Mouse (Mus musculus): ENCODE data around the gene Xaf1. TPM values are rescaled to one million over a fixed set of nuclear protein-coding genes. Genes with fewer than 3 reads are reported as not detected.
A peak's percentile ranks its signal among the peaks of the same experiment; 100 is the strongest.

Gene Xaf1
- total and polyA plus RNA-seq, 2 experiments from 2014 or later, result 4.5 to 5.5 TPM

GRCm38 (mm10) chr11:72308982-72309381 is 7.6 kb downstream of the Xaf1 start:
- WGBS, result 77% methylated on average over 2 of the region's 2 CpGs
- no peak for TF ChIP-seq CTCF (IDR thresholded peaks at IDR 0.05; ENCODE audit: low read depth)
- H3K36me3 ChIP-seq (ENCODE audit: insufficient read depth, low read length), result no peaks in the 10 kb centered on the region

GRCm38 (mm10) chr11:72310491-72310890 is 9.1 kb downstream of the Xaf1 start:
- ATAC-seq (no peak), DNase-seq (ENCODE audit: low spot score) (no peak)
- Histone ChIP-seq H3K9me3 (ENCODE audit: low read length) (no peaks in the 10 kb centered on the region), H3K27me3 (ENCODE audit: insufficient read depth, low read length) (0 out of 2 replicates have a peak, but pooled peaks cover 9% of the 10 kb centered on the region), H3K4me2 (ENCODE audit: low read depth, low read length) (no peak overlapping the region), H3K36me3 (ENCODE audit: insufficient read depth, low read length) (no peaks in the 10 kb centered on the region), H3K4me3 (ENCODE audit: low read length) (no peak overlapping the region), H3K4me1 (ENCODE audit: insufficient read depth, low read length) (no peaks in the 10 kb centered on the region; the same call in 1 of the 2 replicates), H3K9ac (replicated peaks; ENCODE audit: low read length) (no peak overlapping the region), H3K27ac (no peak overlapping the region)
- WGBS, result 87% methylated on average over 4 of the region's 4 CpGs
- no peak for TF ChIP-seq CTCF (IDR thresholded peaks at IDR 0.05; ENCODE audit: low read depth)

More at GRCm38 (mm10) chr11:72308982-72309381, 7.6 kb downstream of the Xaf1 start:
- Histone ChIP-seq H3K27ac (no peak overlapping the region), H3K27me3 (ENCODE audit: insufficient read depth, low read length) (0 out of 2 replicates have a peak, but pooled peaks cover 2% of the 10 kb centered on the region), H3K4me1 (ENCODE audit: insufficient read depth, low read length) (no peaks in the 10 kb centered on the region), H3K4me2 (ENCODE audit: low read depth, low read length) (no peak overlapping the region), H3K4me3 (ENCODE audit: low read length) (no peak overlapping the region), H3K9ac (replicated peaks; ENCODE audit: low read length) (no peak overlapping the region), H3K9me3 (ENCODE audit: low read length) (no peaks in the 10 kb centered on the region)
- no peak for DNase-seq (ENCODE audit: low spot score)
- no peak for ATAC-seq

GRCm38 (mm10) chr11:72311355-72312001 is 10.0 kb downstream of the Xaf1 start:
- ATAC-seq (no peak), DNase-seq (ENCODE audit: low spot score) (no peak)
- 0 out of 2 replicates have a peak, but pooled peaks cover 9% of the 10 kb centered on the region for H3K27me3 ChIP-seq (ENCODE audit: insufficient read depth, low read length)
- no peak for TF ChIP-seq CTCF (IDR thresholded peaks at IDR 0.05; ENCODE audit: low read depth)
- WGBS, result 83% methylated on average over 10 of the region's 10 CpGs
- no peak overlapping the region for H3K27ac ChIP-seq
- H3K4me2 ChIP-seq (ENCODE audit: low read depth, low read length), result no peak overlapping the region
- H3K4me1 ChIP-seq (ENCODE audit: insufficient read depth, low read length), result no peaks in the 10 kb centered on the region; the same call in 1 of the 2 replicates
- no peaks in the 10 kb centered on the region for H3K9me3 ChIP-seq (ENCODE audit: low read length)
- H3K9ac ChIP-seq (replicated peaks; ENCODE audit: low read length), result no peak overlapping the region
- H3K36me3 ChIP-seq (ENCODE audit: insufficient read depth, low read length), result no peaks in the 10 kb centered on the region
- no peak overlapping the region for H3K4me3 ChIP-seq (ENCODE audit: low read length)

GRCm38 (mm10) chr11:72314151-72314895 is 12.9 kb downstream of the Xaf1 start, which contains the start of gene Fbxo39:
TSS of gene Fbxo39 (plus strand) at chr11:72314444.
- no peaks in the 10 kb centered on the region; the same call in 1 of the 2 replicates for H3K4me1 ChIP-seq (ENCODE audit: insufficient read depth, low read length)
- 0 out of 2 replicates have a peak within 1 kb of the TSS, but pooled peaks have one; percentile 21 for H3K9ac ChIP-seq (replicated peaks; ENCODE audit: low read length)
- 0 out of 2 replicates have a peak, but pooled peaks cover 9% of the 10 kb centered on the region for H3K27me3 ChIP-seq (ENCODE audit: insufficient read depth, low read length)
- 13% methylated on average over 42 of the region's 42 CpGs for WGBS
- H3K4me2 ChIP-seq (ENCODE audit: low read depth, low read length), result peak within 1 kb of the TSS; percentile 59
- no peak for TF ChIP-seq CTCF (IDR thresholded peaks at IDR 0.05; ENCODE audit: low read depth)
- H3K36me3 ChIP-seq (ENCODE audit: insufficient read depth, low read length), result no peaks in the 10 kb centered on the region
- DNase-seq (ENCODE audit: low spot score) (peak; percentile 3), ATAC-seq (no peak)
- peak within 1 kb of the TSS; percentile 28 for H3K4me3 ChIP-seq (ENCODE audit: low read length)
- H3K9me3 ChIP-seq (ENCODE audit: low read length), result no peaks in the 10 kb centered on the region
- no peak within 1 kb of the TSS for H3K27ac ChIP-seq

- H3K4me1 ChIP-seq (ENCODE audit: insufficient read depth, low read length), result no peaks in the 10 kb centered on the region; the same call in 1 of the 2 replicates
- DNase-seq (ENCODE audit: low spot score), result no peak
- 0 out of 2 replicates have a peak, but pooled peaks cover 9% of the 10 kb centered on the region for H3K27me3 ChIP-seq (ENCODE audit: insufficient read depth, low read length)
- no peak overlapping the region for H3K9ac ChIP-seq (replicated peaks; ENCODE audit: low read length)
- H3K9me3 ChIP-seq (ENCODE audit: low read length), result no peaks in the 10 kb centered on the region
- H3K4me3 ChIP-seq (ENCODE audit: low read length), result no peak overlapping the region
- WGBS, result 84% methylated on average over 5 of the region's 5 CpGs
- H3K4me2 ChIP-seq (ENCODE audit: low read depth, low read length), result no peak overlapping the region
- no peaks in the 10 kb centered on the region for H3K36me3 ChIP-seq (ENCODE audit: insufficient read depth, low read length)
- no peak for TF ChIP-seq CTCF (IDR thresholded peaks at IDR 0.05; ENCODE audit: low read depth)
- H3K27ac ChIP-seq, result no peak overlapping the region
- no peak for ATAC-seq
These were observed 16.6 kb downstream of the Xaf1 start for GRCm38 (mm10) chr11:72318026-72318425.

- DNase-seq (ENCODE audit: low spot score), result no peak
- Histone ChIP-seq H3K4me3 (ENCODE audit: low read length) (no peak overlapping the region), H3K4me1 (ENCODE audit: insufficient read depth, low read length) (no peaks in the 10 kb centered on the region), H3K9ac (replicated peaks; ENCODE audit: low read length) (no peak overlapping the region), H3K27ac (no peak overlapping the region), H3K27me3 (ENCODE audit: insufficient read depth, low read length) (no peaks in the 10 kb centered on the region), H3K4me2 (ENCODE audit: low read depth, low read length) (no peak overlapping the region), H3K36me3 (ENCODE audit: insufficient read depth, low read length) (no peaks in the 10 kb centered on the region), H3K9me3 (ENCODE audit: low read length) (no peaks in the 10 kb centered on the region)
- WGBS, result 74% methylated on average over 3 of the region's 3 CpGs
- no peak for ATAC-seq
- TF ChIP-seq CTCF (IDR thresholded peaks at IDR 0.05; ENCODE audit: low read depth), result peak; percentile 43
These were observed 23.0 kb downstream of the Xaf1 start for GRCm38 (mm10) chr11:72324431-72324830.

Data from hindbrain, postnatal 0 days (tissue).